Mouse (Mus musculus) heart, embryonic 16.5 days (tissue): ENCODE measurements at regions not wholly inside any gene's neighbourhood (a gene's known extent, or its start where the extent isn't known, plus 50 kb on each side); places are given as distances from the start of the nearest gene placed in this dataset.

ENCODE experiments used
- ATAC-seq: fragments of 200-750 bp; cut with Nextera tagmentation; replicated peaks from 2 replicates; pipeline ENCODE4 v1.8.0; 2017; ENCODE audit warnings: moderate number of reproducible peaks; ENCODE audit not compliant: insufficient read depth, low FRiP score; ENCODE audit errors: extremely low read depth
- H3K27ac ChIP-seq: fragments of 300-500 bp; sonication (generic); 2 replicates; pipeline ENCODE4 v1.5.1; 2014; ENCODE audit warnings: mild to moderate bottlenecking, low read length, control low read depth, moderate library complexity
- H3K27me3 ChIP-seq: fragments of 300-500 bp; sonication (generic); 2 replicates; pipeline ENCODE4 v1.6.1; 2014; ENCODE audit warnings: low read length, mixed read lengths; ENCODE audit not compliant: control insufficient read depth, insufficient read depth
- H3K36me3 ChIP-seq: fragments of 300-500 bp; sonication (generic); 2 replicates; pipeline ENCODE4 v1.6.1; 2014; ENCODE audit not compliant: control insufficient read depth, insufficient read depth
- H3K4me1 ChIP-seq: fragments of 300-500 bp; sonication (generic); 2 replicates; pipeline ENCODE4 v1.6.1; 2014; ENCODE audit warnings: low read length, mixed read lengths; ENCODE audit not compliant: control insufficient read depth, insufficient read depth
- H3K4me2 ChIP-seq: fragments of 300-500 bp; sonication (generic); 2 replicates; pipeline ENCODE4 v1.6.1; 2014; ENCODE audit warnings: low read depth, mild to moderate bottlenecking, control low read depth, low read length
- H3K4me3 ChIP-seq: fragments of 300-500 bp; sonication (generic); 2 replicates; pipeline ENCODE4 v1.5.1; 2014; ENCODE audit warnings: mild to moderate bottlenecking, control low read depth, low read length
- H3K9ac ChIP-seq: fragments of 300-500 bp; sonication (generic); 2 replicates; pipeline ENCODE4 v1.6.1; 2014; ENCODE audit warnings: low read length, control low read depth
- H3K9me3 ChIP-seq: fragments of 300-500 bp; sonication (generic); replicated peaks from 2 replicates; pipeline ENCODE4 v1.6.1; 2016; ENCODE audit warnings: low read length; ENCODE audit not compliant: control insufficient read depth
- WGBS: fragments of 180-500 bp; shearing (Covaris S2); extraction: QIAGEN DNeasy Blood & Tissue Kit; methylation state at CpG from one replicate; pipeline ENCODE4 v1.1.7; 2014; 5-methylcytosine and 5-hydroxymethylcytosine counted together

DNA sequence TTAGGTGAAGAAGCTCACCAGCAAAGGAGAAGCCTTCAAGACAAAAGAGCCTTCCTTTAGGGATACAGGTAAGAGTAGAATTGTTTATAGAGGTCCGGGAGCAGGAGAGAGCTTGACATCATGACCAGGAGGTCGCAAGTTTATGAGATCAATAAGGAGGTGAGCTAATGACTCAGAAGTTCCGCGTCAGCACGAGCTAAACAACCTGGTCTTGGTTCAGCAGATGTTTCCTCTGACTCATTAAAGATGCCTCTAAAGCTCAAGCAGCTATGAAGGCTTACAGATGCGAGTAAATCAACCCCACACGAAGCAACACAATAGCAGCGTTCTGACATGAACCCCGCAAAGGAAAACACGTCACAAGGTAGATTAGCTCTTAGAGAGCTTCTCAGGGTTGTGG is 171.1 kb upstream of the Jade1 start:
- no peak overlapping the region for H3K4me2 ChIP-seq
- no peak overlapping the region for H3K4me3 ChIP-seq
- no peaks in the 10 kb centered on the region for H3K36me3 ChIP-seq
- H3K9me3 ChIP-seq: no peaks in the 10 kb centered on the region
- no peaks in the 10 kb centered on the region for H3K27me3 ChIP-seq
- H3K27ac ChIP-seq: no peak overlapping the region
- H3K9ac ChIP-seq: no peak overlapping the region
- no peaks in the 10 kb centered on the region for H3K4me1 ChIP-seq
- 78% methylated on average over 10 of the region's 10 CpGs for WGBS
- no peak for ATAC-seq

- Histone ChIP-seq H3K27me3 (no peaks in the 10 kb centered on the region), H3K4me1 (peaks cover 21% of the 10 kb centered on the region), H3K36me3 (no peaks in the 10 kb centered on the region), H3K9me3 (no peaks in the 10 kb centered on the region), H3K4me2 (no peak overlapping the region), H3K27ac (no peak overlapping the region), H3K9ac (no peak overlapping the region), H3K4me3 (no peak overlapping the region)
- no peak for ATAC-seq
- 62% methylated on average over 5 of the region's 5 CpGs for WGBS
Observed at GRCm38 (mm10) chr3:41378576-41378975, 177.0 kb upstream of the Jade1 start.

- WGBS: 62% methylated on average over 5 of the region's 5 CpGs
- H3K4me3 ChIP-seq: no peak overlapping the region
- peaks cover 21% of the 10 kb centered on the region for H3K4me1 ChIP-seq
- H3K27me3 ChIP-seq: no peaks in the 10 kb centered on the region
- no peak overlapping the region for H3K4me2 ChIP-seq
- H3K36me3 ChIP-seq: no peaks in the 10 kb centered on the region
- no peak; the same call in 1 of the 2 replicates for ATAC-seq
- H3K27ac ChIP-seq: no peak overlapping the region
- no peaks in the 10 kb centered on the region for H3K9me3 ChIP-seq
- no peak overlapping the region for H3K9ac ChIP-seq
Observed at GRCm38 (mm10) chr3:41377826-41378406, 177.6 kb upstream of the Jade1 start.

- no peak overlapping the region for H3K4me2 ChIP-seq
- H3K27me3 ChIP-seq: no peaks in the 10 kb centered on the region
- H3K36me3 ChIP-seq: no peaks in the 10 kb centered on the region
- peak; percentile 82 for ATAC-seq
- H3K4me1 ChIP-seq: peaks cover 21% of the 10 kb centered on the region
- H3K4me3 ChIP-seq: no peak overlapping the region
- H3K27ac ChIP-seq: peak overlapping the region; percentile 50
- H3K9ac ChIP-seq: no peak overlapping the region
- 52% methylated on average over 6 of the region's 6 CpGs for WGBS
- H3K9me3 ChIP-seq: no peaks in the 10 kb centered on the region
Observed at GRCm38 (mm10) chr3:41376848-41377582, 178.5 kb upstream of the Jade1 start.

GRCm38 (mm10) chr3:41375230-41375930 is 180.2 kb upstream of the Jade1 start:
- 77% methylated on average over 2 of the region's 2 CpGs for WGBS
- H3K4me2 ChIP-seq: no peak overlapping the region
- no peaks in the 10 kb centered on the region for H3K9me3 ChIP-seq
- H3K9ac ChIP-seq: no peak overlapping the region
- ATAC-seq: no peak
- H3K4me3 ChIP-seq: no peak overlapping the region
- peaks cover 21% of the 10 kb centered on the region for H3K4me1 ChIP-seq
- H3K36me3 ChIP-seq: no peaks in the 10 kb centered on the region
- H3K27me3 ChIP-seq: no peaks in the 10 kb centered on the region
- H3K27ac ChIP-seq: no peak overlapping the region

DNA sequence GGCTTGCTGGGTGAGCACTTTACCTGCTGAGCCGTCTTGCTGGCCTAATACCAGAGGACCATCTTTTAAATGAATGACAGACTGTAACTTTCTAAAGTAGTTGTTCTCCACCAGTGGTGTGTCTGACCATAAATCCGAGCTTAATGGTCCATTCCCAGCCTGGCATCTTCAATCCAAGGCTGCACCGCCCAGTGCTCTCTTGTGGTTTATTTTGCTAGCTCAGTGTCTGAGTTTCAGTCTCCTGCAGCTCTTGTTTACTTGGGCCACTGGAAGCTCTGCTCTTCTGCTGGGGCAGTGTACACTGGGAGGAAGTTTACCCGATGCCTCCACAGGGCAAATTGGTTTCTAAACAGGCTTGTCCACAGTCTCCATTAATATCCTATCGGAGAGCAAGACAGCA is 182.3 kb upstream of the Jade1 start:
- no peaks in the 10 kb centered on the region for H3K9me3 ChIP-seq
- peaks cover 24% of the 10 kb centered on the region for H3K4me1 ChIP-seq
- no peak overlapping the region for H3K27ac ChIP-seq
- H3K4me2 ChIP-seq: no peak overlapping the region
- no peak overlapping the region for H3K4me3 ChIP-seq
- H3K27me3 ChIP-seq: no peaks in the 10 kb centered on the region
- no peak overlapping the region for H3K9ac ChIP-seq
- H3K36me3 ChIP-seq: no peaks in the 10 kb centered on the region
- WGBS: 84% methylated on average over 5 of the region's 5 CpGs
- no peak for ATAC-seq

GRCm38 (mm10) chr3:41368351-41369101 is 187.0 kb upstream of the Jade1 start:
- H3K4me1 ChIP-seq: peaks cover 40% of the 10 kb centered on the region
- no peak for ATAC-seq
- 61% methylated on average over 7 of the region's 7 CpGs for WGBS
- no peaks in the 10 kb centered on the region for H3K27me3 ChIP-seq
- peak overlapping the region; percentile 25; the same call in 1 of the 2 replicates for H3K27ac ChIP-seq
- no peak overlapping the region for H3K4me2 ChIP-seq
- H3K9me3 ChIP-seq: no peaks in the 10 kb centered on the region
- H3K4me3 ChIP-seq: no peak overlapping the region
- H3K36me3 ChIP-seq: no peaks in the 10 kb centered on the region
- no peak overlapping the region for H3K9ac ChIP-seq

DNA sequence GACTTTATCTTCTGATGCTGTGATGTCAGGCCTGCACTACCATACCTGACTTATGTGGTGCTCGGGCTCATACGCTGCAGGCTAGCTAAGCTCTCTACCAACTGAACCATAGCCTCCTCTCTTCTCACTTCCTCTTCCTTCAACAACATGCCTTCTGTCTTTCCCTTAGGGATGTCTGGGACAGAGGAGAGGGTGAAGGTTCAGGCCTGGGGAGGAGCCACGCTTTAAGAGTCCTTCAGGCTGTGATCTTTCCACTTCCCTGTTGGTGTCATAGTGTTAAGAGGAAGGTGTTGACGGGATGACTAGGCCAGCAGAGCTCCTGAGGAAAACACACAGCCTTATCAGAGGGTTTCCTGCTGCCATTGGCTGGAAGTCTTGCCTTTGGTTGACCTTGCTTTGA is 188.8 kb upstream of the Jade1 start:
- Histone ChIP-seq H3K4me1 (peaks cover 40% of the 10 kb centered on the region), H3K27me3 (no peaks in the 10 kb centered on the region), H3K4me3 (no peak overlapping the region), H3K27ac (peak overlapping the region; percentile 93), H3K9me3 (no peaks in the 10 kb centered on the region), H3K9ac (peak overlapping the region; percentile 0; the same call in 1 of the 2 replicates), H3K4me2 (peak overlapping the region; percentile 11; the same call in 1 of the 2 replicates), H3K36me3 (no peaks in the 10 kb centered on the region)
- WGBS: 42% methylated on average over 4 of the region's 4 CpGs
- peak; percentile 69 for ATAC-seq
